15 mouse cellular contexts compared by ENCODE assay signal in genomic region chr5:122743880-122744422, GRCm38 (mm10).
"Had no signal": no experiment of that assay in that cellular context is flagged by ENCODE, and none has a peak within 500 bp of the region (broad histone marks: within the 10 kb centered on the region; RNA-seq: fewer than 3 reads in every experiment).

No protein-coding gene starts in this region.

- ATAC-seq: intestine, embryonic 15.5 days; midbrain, embryonic 16.5 days had no signal

- H3K4me2 ChIP-seq: intestine, embryonic 15.5 days; kidney, embryonic 15.5 days; limb, embryonic 13.5 days; liver, embryonic 15.5 days; lung, embryonic 15.5 days; midbrain, embryonic 12.5 days had no signal

- H3K9ac ChIP-seq: intestine, embryonic 15.5 days; kidney, embryonic 15.5 days; limb, embryonic 13.5 days; liver, embryonic 15.5 days; lung, embryonic 15.5 days; midbrain, embryonic 12.5 days had no signal

- H3K9me3 ChIP-seq: intestine, embryonic 15.5 days; kidney, embryonic 15.5 days; limb, embryonic 13.5 days; liver, embryonic 15.5 days; lung, embryonic 15.5 days; midbrain, embryonic 12.5 days had no signal

- H3K4me1 ChIP-seq: intestine, embryonic 15.5 days; limb, embryonic 13.5 days; liver, embryonic 15.5 days; lung, embryonic 15.5 days; midbrain, embryonic 12.5 days had no signal

- H3K36me3 ChIP-seq: intestine, embryonic 15.5 days had no signal

- H3K27ac ChIP-seq: intestine, embryonic 15.5 days; kidney, embryonic 15.5 days; limb, embryonic 13.5 days; liver, embryonic 15.5 days; lung, embryonic 15.5 days; midbrain, embryonic 12.5 days; stomach, postnatal 0 days had no signal

- H3K27me3 ChIP-seq: intestine, embryonic 15.5 days; kidney, embryonic 15.5 days; limb, embryonic 13.5 days; liver, embryonic 15.5 days; lung, embryonic 15.5 days; midbrain, embryonic 12.5 days had no signal

- H3K4me3 ChIP-seq: intestine, embryonic 15.5 days; kidney, embryonic 15.5 days; limb, embryonic 13.5 days; liver, embryonic 15.5 days; lung, embryonic 15.5 days; midbrain, embryonic 12.5 days had no signal

- DNase-seq: kidney, adult 18-20 months; kidney, postnatal 25 days; layer of hippocampus, postnatal 36 days; left cerebral cortex, postnatal 4 days; right cerebral cortex, postnatal 25 days; thymus, adult 2 months; thymus, postnatal 25 days had no signal
